Mouse (Mus musculus) hindbrain, embryonic 12.5 days (tissue): ENCODE measurements at regions not wholly inside any gene's neighbourhood (a gene's known extent, or its start where the extent isn't known, plus 50 kb on each side); places are given as distances from the start of the nearest gene placed in this dataset. TPM values are rescaled to one million over a fixed set of nuclear protein-coding genes. Genes with fewer than 3 reads are reported as not detected.

Source experiments
- ATAC-seq: fragments of 200-750 bp; cut with Nextera tagmentation; 2 replicates; pipeline ENCODE4 v1.8.0; 2017; ENCODE audit warnings: moderate TSS enrichment; ENCODE audit not compliant: low FRiP score
- H3K27ac ChIP-seq: fragments of 300-500 bp; sonication (generic); 2 replicates; pipeline ENCODE4 v1.5.1; 2016; ENCODE audit warnings: mild to moderate bottlenecking
- H3K27me3 ChIP-seq: fragments of 300-500 bp; sonication (generic); 2 replicates; pipeline ENCODE4 v1.6.1; 2016; ENCODE audit warnings: mild to moderate bottlenecking
- H3K36me3 ChIP-seq: fragments of 300-500 bp; sonication (generic); 2 replicates; pipeline ENCODE4 v1.6.1; 2016; ENCODE audit warnings: mild to moderate bottlenecking
- H3K4me1 ChIP-seq: fragments of 300-500 bp; sonication (generic); 2 replicates; pipeline ENCODE4 v1.6.1; 2016
- H3K4me2 ChIP-seq: fragments of 300-500 bp; sonication (generic); replicated peaks from 2 replicates; pipeline ENCODE4 v1.6.1; 2016; ENCODE audit warnings: mild to moderate bottlenecking
- H3K4me3 ChIP-seq: fragments of 300-500 bp; sonication (generic); 2 replicates; pipeline ENCODE4 v1.5.1; 2016; ENCODE audit warnings: mild to moderate bottlenecking
- H3K9ac ChIP-seq: fragments of 300-500 bp; sonication (generic); 2 replicates; pipeline ENCODE4 v1.6.1; 2016; ENCODE audit warnings: mild to moderate bottlenecking, moderate library complexity
- H3K9me3 ChIP-seq: fragments of 300-500 bp; sonication (generic); replicated peaks from 2 replicates; pipeline ENCODE4 v1.6.1; 2016; ENCODE audit warnings: mild to moderate bottlenecking
- WGBS: fragments of 180-500 bp; shearing (Covaris S2); methylation state at CpG from one replicate; pipeline ENCODE4 v1.1.7; 2016; 5-methylcytosine and 5-hydroxymethylcytosine counted together
- microRNA-seq: library from miRNA; unstranded; fragments of <30 nt; microRNA quantifications from one replicate; pipeline ENCODE4, GENCODE M21; 2017

DNA sequence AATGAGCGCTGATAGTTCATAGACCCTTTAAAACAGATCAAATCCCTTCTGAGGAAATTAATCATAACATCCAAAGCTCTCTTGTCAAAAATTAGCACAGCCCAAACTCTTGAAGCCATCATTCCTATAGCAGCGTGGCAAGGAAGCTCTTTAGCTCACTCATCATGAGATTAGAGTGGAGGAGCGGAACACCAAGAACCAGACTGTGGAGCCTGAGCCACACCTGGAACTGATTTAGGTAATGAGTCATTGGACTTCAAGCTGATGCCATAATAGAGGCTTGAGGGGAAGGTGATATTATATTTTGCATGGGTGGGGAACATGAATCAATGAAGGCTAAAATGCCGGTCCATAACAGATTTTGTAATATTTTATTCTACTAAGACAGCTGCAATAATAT is 52.2 kb upstream of the Cxxc4 start:
- no peak overlapping the region for H3K27ac ChIP-seq
- no peak overlapping the region for H3K4me2 ChIP-seq
- no peak overlapping the region for H3K9ac ChIP-seq
- 86% methylated on average over 4 of the region's 4 CpGs for WGBS
- no peak overlapping the region for H3K4me3 ChIP-seq
- no peaks in the 10 kb centered on the region for H3K36me3 ChIP-seq
- ATAC-seq: no peak
- H3K4me1 ChIP-seq: no peaks in the 10 kb centered on the region
- H3K9me3 ChIP-seq: no peaks in the 10 kb centered on the region
- H3K27me3 ChIP-seq: no peaks in the 10 kb centered on the region

Small RNA genes lying in the stretch of these regions (microRNA-seq; reads per million reads assigned to microRNA genes)
- not detected for gene Gm44361
